Mouse (Mus musculus) stomach, embryonic 14.5 days (tissue): ENCODE results near the gene Acr. TPM values are rescaled to one million over a fixed set of nuclear protein-coding genes. Genes with fewer than 3 reads are reported as not detected.

Experiments used
- ATAC-seq: fragments of 200-750 bp; cut with Nextera tagmentation; 2 replicates; pipeline ENCODE4 v1.8.0; 2017; ENCODE audit warnings: low read depth, moderate TSS enrichment; ENCODE audit not compliant: insufficient number of reproducible peaks, insufficient read depth, low FRiP score
- H3K27ac ChIP-seq: fragments of 300-500 bp; sonication (generic); 2 replicates; pipeline ENCODE4 v1.5.1; 2014; ENCODE audit warnings: mild to moderate bottlenecking, low read length, moderate library complexity, mixed read lengths
- H3K27me3 ChIP-seq: fragments of 300-500 bp; sonication (generic); 2 replicates; pipeline ENCODE4 v1.6.1; 2014; ENCODE audit warnings: low read length, control low read depth, mixed read lengths; ENCODE audit not compliant: control insufficient read depth, insufficient read depth
- H3K36me3 ChIP-seq: fragments of 300-500 bp; sonication (generic); 2 replicates; pipeline ENCODE4 v1.6.1; 2014; ENCODE audit warnings: mild to moderate bottlenecking, control low read depth, low read length, moderate library complexity, mixed read lengths; ENCODE audit not compliant: control insufficient read depth, insufficient read depth
- H3K4me1 ChIP-seq: fragments of 300-500 bp; sonication (generic); 2 replicates; pipeline ENCODE4 v1.6.1; 2014; ENCODE audit warnings: low read length, control low read depth, mixed read lengths; ENCODE audit not compliant: control insufficient read depth, insufficient read depth
- H3K4me2 ChIP-seq: fragments of 300-500 bp; sonication (generic); replicated peaks from 2 replicates; pipeline ENCODE4 v1.6.1; 2014; ENCODE audit warnings: low read depth, low read length, control low read depth
- H3K4me3 ChIP-seq: fragments of 300-500 bp; sonication (generic); 2 replicates; pipeline ENCODE4 v1.5.1; 2014; ENCODE audit warnings: low read depth, low read length, control low read depth
- H3K9ac ChIP-seq: fragments of 300-500 bp; sonication (generic); replicated peaks from 2 replicates; pipeline ENCODE4 v1.6.1; 2014; ENCODE audit warnings: low read depth, mild to moderate bottlenecking, control low read depth, low read length, moderate library complexity, mixed read lengths
- H3K9me3 ChIP-seq: fragments of 300-500 bp; sonication (generic); 2 replicates; pipeline ENCODE4 v1.6.1; 2016; ENCODE audit warnings: low read depth, low read length, control low read depth; ENCODE audit not compliant: control insufficient read depth
- WGBS: fragments of 180-500 bp; shearing (Covaris S2); extraction: QIAGEN DNeasy Blood & Tissue Kit; methylation state at CpG from one replicate; pipeline ENCODE4 v1.1.7; 2014; 5-methylcytosine and 5-hydroxymethylcytosine counted together
- polyA plus RNA-seq: library from polyadenylated mRNA; unstranded; fragments of >200 nt; fragmentation: Nextera tagmentation; extraction: Ambion mirVana; gene quantifications from 2 replicates; pipeline ENCODE4 v1.2.1, GENCODE M21; 2014

Gene Acr
- polyA plus RNA-seq, 1 experiment from 2014 or later, result 0.27 TPM

GRCm38 (mm10) chr15:89556401-89557178 is 11.5 kb upstream of the Acr start:
- Histone ChIP-seq H3K4me1 (peaks cover 9% of the 10 kb centered on the region; the same call in 1 of the 2 replicates), H3K36me3 (no peaks in the 10 kb centered on the region), H3K4me2 (peak overlapping the region; percentile 32), H3K9me3 (no peaks in the 10 kb centered on the region), H3K9ac (no peak overlapping the region), H3K27ac (no peak overlapping the region), H3K4me3 (peak overlapping the region; percentile 12; the same call in 1 of the 2 replicates), H3K27me3 (peaks cover 17% of the 10 kb centered on the region)
- peak; percentile 8; the same call in 1 of the 2 replicates for ATAC-seq
- 29% methylated on average over 22 of the region's 23 CpGs for WGBS

- H3K9ac ChIP-seq, result no peak overlapping the region
Measured at GRCm38 (mm10) chr15:89557179-89557995, 10.7 kb upstream of the Acr start.

GRCm38 (mm10) chr15:89557996-89558390 is 10.1 kb upstream of the Acr start:
- H3K4me3 ChIP-seq, result peak overlapping the region; percentile 20
- H3K9me3 ChIP-seq, result no peaks in the 10 kb centered on the region
- H3K36me3 ChIP-seq, result no peaks in the 10 kb centered on the region
- WGBS, result 7% methylated on average over 34 of the region's 34 CpGs
- H3K4me1 ChIP-seq, result peaks cover 9% of the 10 kb centered on the region; the same call in 1 of the 2 replicates
- H3K9ac ChIP-seq, result no peak overlapping the region
- peak overlapping the region; percentile 49 for H3K4me2 ChIP-seq
- H3K27ac ChIP-seq, result no peak overlapping the region
- ATAC-seq, result no peak
- H3K27me3 ChIP-seq, result peaks cover 17% of the 10 kb centered on the region

More at GRCm38 (mm10) chr15:89557179-89557995, 10.7 kb upstream of the Acr start:
- H3K27me3 ChIP-seq, result peaks cover 17% of the 10 kb centered on the region
- no peak; the same call in 1 of the 2 replicates for ATAC-seq
- peak overlapping the region; percentile 20 for H3K4me3 ChIP-seq
- no peaks in the 10 kb centered on the region for H3K36me3 ChIP-seq
- WGBS, result 13% methylated on average over 36 of the region's 40 CpGs
- H3K4me2 ChIP-seq, result peak overlapping the region; percentile 49
- no peak overlapping the region; the same call in 1 of the 2 replicates for H3K27ac ChIP-seq
- peaks cover 9% of the 10 kb centered on the region; the same call in 1 of the 2 replicates for H3K4me1 ChIP-seq
- no peaks in the 10 kb centered on the region for H3K9me3 ChIP-seq

- peaks cover 9% of the 10 kb centered on the region; the same call in 1 of the 2 replicates for H3K4me1 ChIP-seq
- 47% methylated on average over 10 of the region's 10 CpGs for WGBS
- no peak overlapping the region for H3K4me3 ChIP-seq
- H3K27ac ChIP-seq, result no peak overlapping the region
- H3K27me3 ChIP-seq, result peaks cover 17% of the 10 kb centered on the region
- no peaks in the 10 kb centered on the region for H3K36me3 ChIP-seq
- H3K4me2 ChIP-seq, result no peak overlapping the region
- ATAC-seq, result no peak
- H3K9me3 ChIP-seq, result no peaks in the 10 kb centered on the region
- H3K9ac ChIP-seq, result no peak overlapping the region
Measured at GRCm38 (mm10) chr15:89559202-89559731, 8.9 kb upstream of the Acr start.

- 75% methylated on average over 8 of the region's 8 CpGs for WGBS
Measured at GRCm38 (mm10) chr15:89572147-89572546, 4.0 kb downstream of the Acr start.

GRCm38 (mm10) chr15:89582494-89582893 is 14.4 kb downstream of the Acr start:
- no peaks in the 10 kb centered on the region; the same call in 1 of the 2 replicates for H3K36me3 ChIP-seq
- no peak for ATAC-seq
- H3K27me3 ChIP-seq, result no peaks in the 10 kb centered on the region
- H3K4me1 ChIP-seq, result no peaks in the 10 kb centered on the region
- H3K9ac ChIP-seq, result no peak overlapping the region
- H3K9me3 ChIP-seq, result no peaks in the 10 kb centered on the region
- WGBS, result 88% methylated on average over 7 of the region's 7 CpGs
- no peak overlapping the region for H3K4me3 ChIP-seq
- H3K27ac ChIP-seq, result no peak overlapping the region
- no peak overlapping the region for H3K4me2 ChIP-seq

More at GRCm38 (mm10) chr15:89572147-89572546, 4.0 kb downstream of the Acr start:
- no peak overlapping the region for H3K9ac ChIP-seq
- H3K9me3 ChIP-seq, result no peaks in the 10 kb centered on the region
- H3K36me3 ChIP-seq, result no peaks in the 10 kb centered on the region
- no peak for ATAC-seq
- no peak overlapping the region for H3K4me3 ChIP-seq
- no peaks in the 10 kb centered on the region for H3K27me3 ChIP-seq
- H3K4me2 ChIP-seq, result no peak overlapping the region
- no peak overlapping the region for H3K27ac ChIP-seq
- no peaks in the 10 kb centered on the region for H3K4me1 ChIP-seq

GRCm38 (mm10) chr15:89585101-89585500 is 17.0 kb downstream of the Acr start:
- H3K36me3 ChIP-seq, result peaks cover 4% of the 10 kb centered on the region
- H3K27ac ChIP-seq, result no peak overlapping the region
- no peaks in the 10 kb centered on the region for H3K4me1 ChIP-seq
- H3K9me3 ChIP-seq, result no peaks in the 10 kb centered on the region
- H3K9ac ChIP-seq, result no peak overlapping the region
- H3K27me3 ChIP-seq, result no peaks in the 10 kb centered on the region
- no peak for ATAC-seq
- H3K4me3 ChIP-seq, result no peak overlapping the region
- H3K4me2 ChIP-seq, result no peak overlapping the region
- 86% methylated on average over 5 of the region's 5 CpGs for WGBS

- no peak overlapping the region for H3K27ac ChIP-seq
- 89% methylated on average over 11 of the region's 11 CpGs for WGBS
- no peak overlapping the region for H3K4me3 ChIP-seq
- H3K36me3 ChIP-seq, result peaks cover 4% of the 10 kb centered on the region
- no peak for ATAC-seq
- H3K9ac ChIP-seq, result no peak overlapping the region
- H3K9me3 ChIP-seq, result no peaks in the 10 kb centered on the region
- H3K27me3 ChIP-seq, result no peaks in the 10 kb centered on the region
- 0 out of 2 replicates have a peak, but pooled peaks cover under 1% of the 10 kb centered on the region for H3K4me1 ChIP-seq
- no peak overlapping the region for H3K4me2 ChIP-seq
Measured at GRCm38 (mm10) chr15:89585631-89586030, 17.5 kb downstream of the Acr start.
